Mouse (Mus musculus): ENCODE measurements around the gene Adap2.
"Not testable (repeated sequence)": the region's sequence is repeated elsewhere in the genome, so short reads cannot be mapped to it uniquely, and the experiment has no call there.

- TF ChIP-seq CTCF (IDR thresholded peaks at IDR 0.05; ENCODE audit: control insufficient read depth, insufficient read depth, insufficient read length); USF1 (IDR thresholded peaks at IDR 0.05; ENCODE audit: low read depth): not testable (repeated sequence)
These were observed 29.3 kb downstream of the Adap2 start for GRCm38 (mm10) chr11:80183054-80183704.

All from C2C12 (cell line).